Mouse (Mus musculus): ENCODE measurements around the gene Mup8.
"Not testable (repeated sequence)": the region's sequence is repeated elsewhere in the genome, so short reads cannot be mapped to it uniquely, and the experiment has no call there.

Gene Mup8

GRCm38 (mm10) chr4:60222499-60222898, at the start of gene Mup8:
Gene Mup8, minus strand, starts transcription at chr4:60222599.
- DNase-seq (ENCODE audit: low read depth, low spot score) = not testable (repeated sequence)

GRCm38 (mm10) chr4:60265977-60266770, 43.8 kb upstream of the Mup8 start:
- not testable (repeated sequence) for DNase-seq (ENCODE audit: low read depth, low spot score)

DNA sequence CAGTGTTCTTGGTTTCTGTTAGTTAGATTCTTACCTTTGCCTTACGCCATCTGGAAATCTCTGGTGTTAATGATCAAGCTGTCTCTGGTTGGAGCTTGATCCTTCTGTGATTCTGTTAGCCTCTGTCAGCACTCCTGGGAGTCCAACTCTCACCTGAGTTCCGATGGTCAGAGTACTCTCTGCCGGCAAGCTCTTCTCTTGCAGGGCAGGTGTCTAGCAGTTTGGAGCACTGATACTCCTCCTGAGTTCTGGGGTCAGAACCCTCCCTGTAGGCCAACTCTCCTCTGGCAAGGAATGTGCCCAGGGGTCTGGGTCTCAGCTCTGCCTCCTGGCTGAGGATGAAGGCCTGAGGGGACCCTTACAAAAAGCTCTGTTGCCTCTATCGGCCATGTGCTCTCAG, 40.3 kb upstream of the Mup8 start:
- DNase-seq (ENCODE audit: low read depth, low spot score) = not testable (repeated sequence)

Measured in CD4-positive helper T cell, adult 2 months (primary cell).